Mouse (Mus musculus): ENCODE results near the gene Mrpl34. TPM values are rescaled to one million over a fixed set of nuclear protein-coding genes. Genes with fewer than 3 reads are reported as not detected.

Mrpl34 gene
- polyA plus RNA-seq, 1 experiment from 2014 or later = 175 TPM

- H3K4me1 ChIP-seq (ENCODE audit: control insufficient read depth, insufficient read depth, low read length) = peaks cover 32% of the 10 kb centered on the region
- H3K36me3 ChIP-seq (ENCODE audit: control insufficient read depth, insufficient read depth) = peaks cover 2% of the 10 kb centered on the region; the same call in 1 of the 2 replicates
- H3K4me3 ChIP-seq (ENCODE audit: low read length) = no peak overlapping the region
- ATAC-seq (replicated peaks; ENCODE audit: extremely low read depth, insufficient read depth, low FRiP score) = no peak
- WGBS = 97% methylated on average over 5 of the region's 5 CpGs
- no peaks in the 10 kb centered on the region for H3K27me3 ChIP-seq (ENCODE audit: control insufficient read depth, insufficient read depth, low read length)
- H3K4me2 ChIP-seq (ENCODE audit: low read depth, low read length) = no peak overlapping the region
- no peak overlapping the region for H3K9ac ChIP-seq (ENCODE audit: low read length)
- H3K9me3 ChIP-seq (replicated peaks; ENCODE audit: control insufficient read depth, low read length) = no peaks in the 10 kb centered on the region
- H3K27ac ChIP-seq (ENCODE audit: low read length) = no peak overlapping the region
These were observed 1.4 kb downstream of the Mrpl34 start for GRCm38 (mm10) chr8:71466198-71466597.

- no peaks in the 10 kb centered on the region for H3K9me3 ChIP-seq (replicated peaks; ENCODE audit: control insufficient read depth, low read length)
- H3K27me3 ChIP-seq (ENCODE audit: control insufficient read depth, insufficient read depth, low read length) = no peaks in the 10 kb centered on the region
- no peak overlapping the region for H3K4me2 ChIP-seq (ENCODE audit: low read depth, low read length)
- H3K36me3 ChIP-seq (ENCODE audit: control insufficient read depth, insufficient read depth) = peaks cover under 1% of the 10 kb centered on the region
- H3K4me1 ChIP-seq (ENCODE audit: control insufficient read depth, insufficient read depth, low read length) = peaks cover 31% of the 10 kb centered on the region
- WGBS = 85% methylated on average over 2 of the region's 2 CpGs
- ATAC-seq (replicated peaks; ENCODE audit: extremely low read depth, insufficient read depth, low FRiP score) = no peak
- no peak overlapping the region for H3K27ac ChIP-seq (ENCODE audit: low read length)
- H3K4me3 ChIP-seq (ENCODE audit: low read length) = no peak overlapping the region
- no peak overlapping the region for H3K9ac ChIP-seq (ENCODE audit: low read length)
These were observed 2.4 kb downstream of the Mrpl34 start for GRCm38 (mm10) chr8:71467201-71467600.

GRCm38 (mm10) chr8:71468001-71468400 lies 3.2 kb downstream of the Mrpl34 start:
- Histone ChIP-seq H3K27ac (ENCODE audit: low read length) (no peak overlapping the region), H3K36me3 (ENCODE audit: control insufficient read depth, insufficient read depth) (peaks cover 4% of the 10 kb centered on the region), H3K4me2 (ENCODE audit: low read depth, low read length) (no peak overlapping the region), H3K4me3 (ENCODE audit: low read length) (no peak overlapping the region), H3K27me3 (ENCODE audit: control insufficient read depth, insufficient read depth, low read length) (no peaks in the 10 kb centered on the region), H3K9ac (ENCODE audit: low read length) (no peak overlapping the region), H3K9me3 (replicated peaks; ENCODE audit: control insufficient read depth, low read length) (no peaks in the 10 kb centered on the region), H3K4me1 (ENCODE audit: control insufficient read depth, insufficient read depth, low read length) (peaks cover 28% of the 10 kb centered on the region)
- ATAC-seq (replicated peaks; ENCODE audit: extremely low read depth, insufficient read depth, low FRiP score) = no peak
- WGBS = 88% methylated on average over 1 of the region's 1 CpGs

- H3K27me3 ChIP-seq (ENCODE audit: control insufficient read depth, insufficient read depth, low read length) = no peaks in the 10 kb centered on the region
- ATAC-seq (replicated peaks; ENCODE audit: extremely low read depth, insufficient read depth, low FRiP score) = peak; percentile 87
These were observed 4.2 kb downstream of the Mrpl34 start, which contains the start of gene Dda1 for GRCm38 (mm10) chr8:71468916-71469315. Gene Dda1, plus strand, starts transcription at chr8:71469199.

GRCm38 (mm10) chr8:71469411-71469810 lies 4.7 kb downstream of the Mrpl34 start:
- Histone ChIP-seq H3K4me1 (ENCODE audit: control insufficient read depth, insufficient read depth, low read length) (peaks cover 21% of the 10 kb centered on the region), H3K27ac (ENCODE audit: low read length) (peak overlapping the region; percentile 62), H3K27me3 (ENCODE audit: control insufficient read depth, insufficient read depth, low read length) (no peaks in the 10 kb centered on the region), H3K9me3 (replicated peaks; ENCODE audit: control insufficient read depth, low read length) (no peaks in the 10 kb centered on the region), H3K9ac (ENCODE audit: low read length) (peak overlapping the region; percentile 91), H3K4me3 (ENCODE audit: low read length) (peak overlapping the region; percentile 84), H3K4me2 (ENCODE audit: low read depth, low read length) (peak overlapping the region; percentile 85), H3K36me3 (ENCODE audit: control insufficient read depth, insufficient read depth) (peaks cover 4% of the 10 kb centered on the region)
- no peak for ATAC-seq (replicated peaks; ENCODE audit: extremely low read depth, insufficient read depth, low FRiP score)
- under 1% methylated on average over 24 of the region's 24 CpGs for WGBS

More at GRCm38 (mm10) chr8:71468916-71469315, 4.2 kb downstream of the Mrpl34 start, which contains the start of gene Dda1:
- Histone ChIP-seq H3K9ac (ENCODE audit: low read length) (peak within 1 kb of the TSS; percentile 91), H3K36me3 (ENCODE audit: control insufficient read depth, insufficient read depth) (peaks cover 4% of the 10 kb centered on the region), H3K9me3 (replicated peaks; ENCODE audit: control insufficient read depth, low read length) (no peaks in the 10 kb centered on the region), H3K27ac (ENCODE audit: low read length) (peak within 1 kb of the TSS; percentile 62), H3K4me2 (ENCODE audit: low read depth, low read length) (peak within 1 kb of the TSS; percentile 85), H3K4me1 (ENCODE audit: control insufficient read depth, insufficient read depth, low read length) (peaks cover 24% of the 10 kb centered on the region), H3K4me3 (ENCODE audit: low read length) (peak within 1 kb of the TSS; percentile 84)
- WGBS = under 1% methylated on average over 46 of the region's 52 CpGs

- H3K9me3 ChIP-seq (replicated peaks; ENCODE audit: control insufficient read depth, low read length) = no peaks in the 10 kb centered on the region
- peaks cover 19% of the 10 kb centered on the region for H3K4me1 ChIP-seq (ENCODE audit: control insufficient read depth, insufficient read depth, low read length)
- H3K4me2 ChIP-seq (ENCODE audit: low read depth, low read length) = peak overlapping the region; percentile 85
- no peak for ATAC-seq (replicated peaks; ENCODE audit: extremely low read depth, insufficient read depth, low FRiP score)
- H3K4me3 ChIP-seq (ENCODE audit: low read length) = peak overlapping the region; percentile 84
- no peak overlapping the region for H3K27ac ChIP-seq (ENCODE audit: low read length)
- H3K27me3 ChIP-seq (ENCODE audit: control insufficient read depth, insufficient read depth, low read length) = no peaks in the 10 kb centered on the region
- peak overlapping the region; percentile 91 for H3K9ac ChIP-seq (ENCODE audit: low read length)
- WGBS = 82% methylated on average over 3 of the region's 3 CpGs
- H3K36me3 ChIP-seq (ENCODE audit: control insufficient read depth, insufficient read depth) = peaks cover 4% of the 10 kb centered on the region
These were observed 5.6 kb downstream of the Mrpl34 start for GRCm38 (mm10) chr8:71470146-71470912.

- Histone ChIP-seq H3K9ac (ENCODE audit: low read length) (no peak overlapping the region), H3K4me3 (ENCODE audit: low read length) (no peak overlapping the region), H3K9me3 (replicated peaks; ENCODE audit: control insufficient read depth, low read length) (no peaks in the 10 kb centered on the region), H3K27ac (ENCODE audit: low read length) (no peak overlapping the region), H3K27me3 (ENCODE audit: control insufficient read depth, insufficient read depth, low read length) (no peaks in the 10 kb centered on the region), H3K4me1 (ENCODE audit: control insufficient read depth, insufficient read depth, low read length) (peaks cover 17% of the 10 kb centered on the region), H3K4me2 (ENCODE audit: low read depth, low read length) (no peak overlapping the region), H3K36me3 (ENCODE audit: control insufficient read depth, insufficient read depth) (peaks cover 4% of the 10 kb centered on the region)
- WGBS = 79% methylated on average over 5 of the region's 5 CpGs
- ATAC-seq (replicated peaks; ENCODE audit: extremely low read depth, insufficient read depth, low FRiP score) = no peak
These were observed 6.1 kb downstream of the Mrpl34 start for GRCm38 (mm10) chr8:71470913-71471255.

GRCm38 (mm10) chr8:71471861-71472260 lies 7.1 kb downstream of the Mrpl34 start:
- no peaks in the 10 kb centered on the region for H3K9me3 ChIP-seq (replicated peaks; ENCODE audit: control insufficient read depth, low read length)
- no peaks in the 10 kb centered on the region for H3K27me3 ChIP-seq (ENCODE audit: control insufficient read depth, insufficient read depth, low read length)
- 92% methylated on average over 17 of the region's 17 CpGs for WGBS
- H3K4me3 ChIP-seq (ENCODE audit: low read length) = no peak overlapping the region
- no peak overlapping the region for H3K27ac ChIP-seq (ENCODE audit: low read length)
- peaks cover 15% of the 10 kb centered on the region for H3K4me1 ChIP-seq (ENCODE audit: control insufficient read depth, insufficient read depth, low read length)
- H3K4me2 ChIP-seq (ENCODE audit: low read depth, low read length) = no peak overlapping the region
- H3K36me3 ChIP-seq (ENCODE audit: control insufficient read depth, insufficient read depth) = peaks cover 4% of the 10 kb centered on the region
- ATAC-seq (replicated peaks; ENCODE audit: extremely low read depth, insufficient read depth, low FRiP score) = no peak
- H3K9ac ChIP-seq (ENCODE audit: low read length) = no peak overlapping the region

- Histone ChIP-seq H3K4me2 (ENCODE audit: low read depth, low read length) (no peak overlapping the region), H3K27ac (ENCODE audit: low read length) (no peak overlapping the region), H3K9me3 (replicated peaks; ENCODE audit: control insufficient read depth, low read length) (no peaks in the 10 kb centered on the region), H3K36me3 (ENCODE audit: control insufficient read depth, insufficient read depth) (peaks cover 4% of the 10 kb centered on the region), H3K4me1 (ENCODE audit: control insufficient read depth, insufficient read depth, low read length) (peaks cover 19% of the 10 kb centered on the region), H3K27me3 (ENCODE audit: control insufficient read depth, insufficient read depth, low read length) (no peaks in the 10 kb centered on the region), H3K4me3 (ENCODE audit: low read length) (no peak overlapping the region), H3K9ac (ENCODE audit: low read length) (no peak overlapping the region)
- ATAC-seq (replicated peaks; ENCODE audit: extremely low read depth, insufficient read depth, low FRiP score) = no peak
- WGBS = 86% methylated on average over 8 of the region's 8 CpGs
These were observed 8.0 kb downstream of the Mrpl34 start for GRCm38 (mm10) chr8:71472601-71473386.
